Mouse (Mus musculus): Measurements from ENCODE around the gene Man2c1. TPM values are rescaled to one million over a fixed set of nuclear protein-coding genes. Genes with fewer than 3 reads are reported as not detected.

Man2c1 gene
- polyA plus RNA-seq (2015; fragmentation: Nextera tagmentation; extraction: Ambion mirVana) = 94.9 and 108 TPM in 2 replicates

DNA sequence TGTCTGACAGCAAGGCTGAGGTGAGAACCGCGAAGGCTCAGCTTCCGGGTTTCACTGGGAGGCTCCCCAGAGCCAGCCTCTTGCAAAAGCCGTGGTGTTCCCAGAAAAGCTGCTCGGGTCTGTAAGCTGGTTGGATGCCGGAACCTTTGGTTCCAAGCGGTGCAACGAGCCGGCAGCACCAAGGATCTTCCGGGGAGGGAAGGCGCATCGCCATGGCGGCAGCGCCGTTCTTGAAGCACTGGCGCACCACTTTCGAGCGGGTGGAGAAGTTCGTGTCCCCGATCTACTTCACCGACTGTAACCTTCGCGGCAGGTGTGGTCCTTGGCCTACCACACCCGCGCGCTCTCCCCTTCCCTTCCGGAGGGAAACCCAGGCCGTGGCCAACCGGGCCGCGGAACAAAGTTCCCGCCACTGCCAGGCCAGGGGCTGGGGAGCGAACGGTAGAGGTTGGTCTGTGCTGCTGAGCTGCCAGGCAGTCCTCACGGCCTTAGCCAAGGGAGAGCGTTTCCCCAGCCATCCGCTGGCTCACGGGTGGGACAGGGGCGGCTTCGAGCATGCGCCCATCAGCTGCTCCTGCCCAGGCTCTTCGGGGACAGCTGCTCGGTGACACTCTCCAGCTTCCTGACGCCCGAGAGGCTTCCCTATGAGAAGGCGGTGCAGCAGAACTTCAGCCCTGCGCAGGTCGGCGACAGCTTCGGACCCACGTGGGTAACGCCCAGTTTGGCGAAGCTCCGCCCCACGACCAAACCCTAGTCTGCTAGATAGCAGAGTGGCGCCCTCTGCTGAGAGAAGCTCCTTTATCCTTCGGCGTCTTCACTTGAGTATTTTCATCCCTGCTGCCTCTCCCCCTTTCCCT is at the start of gene Man2c1:
Man2c1 (plus strand) TSS at position 114 of the 857 bp plus-strand sequence.
- H3K9ac ChIP-seq = peak within 1 kb of the TSS; percentile 77
- under 1% methylated on average over 58 of the region's 58 CpGs for WGBS
- no peaks in the 10 kb centered on the region for H3K27me3 ChIP-seq
- H3K4me1 ChIP-seq (replicated peaks) = peaks cover 20% of the 10 kb centered on the region
- H3K36me3 ChIP-seq = peaks cover 20% of the 10 kb centered on the region
- no peaks in the 10 kb centered on the region for H3K9me3 ChIP-seq
- peak within 1 kb of the TSS; percentile 95 for H3K27ac ChIP-seq (replicated peaks)
- ATAC-seq (ENCODE audit: low FRiP score, low read depth) = peak; percentile 93
- H3K4me3 ChIP-seq = peak within 1 kb of the TSS; percentile 80
- H3K4me2 ChIP-seq = peak within 1 kb of the TSS; percentile 80

DNA sequence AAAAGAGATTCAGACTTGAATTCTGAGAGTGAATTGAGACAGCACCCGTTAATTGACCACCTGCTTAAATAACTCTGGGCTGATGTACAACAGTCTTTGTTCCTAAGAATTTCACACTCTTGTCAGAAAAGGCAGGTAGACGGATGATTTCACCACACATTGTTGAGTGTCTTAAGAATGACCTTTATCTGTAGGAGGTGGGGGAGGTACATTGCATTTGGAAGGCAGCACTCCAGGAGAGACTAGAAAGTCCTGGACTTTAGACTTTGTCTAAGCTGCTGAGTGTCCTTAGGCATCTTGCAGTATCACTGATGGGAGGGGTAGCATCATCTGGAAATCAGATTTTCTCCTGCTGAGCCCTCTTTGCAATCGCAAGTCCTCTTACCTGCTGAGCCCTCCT is 48.3 kb upstream of the Man2c1 start:
- WGBS = 86% methylated on average over 3 of the region's 3 CpGs
- ATAC-seq (ENCODE audit: low FRiP score, low read depth) = no peak
- Histone ChIP-seq H3K4me3 (no peak overlapping the region), H3K36me3 (peaks cover 6% of the 10 kb centered on the region), H3K9me3 (no peaks in the 10 kb centered on the region), H3K4me2 (no peak overlapping the region), H3K4me1 (replicated peaks) (peaks cover 11% of the 10 kb centered on the region), H3K27ac (replicated peaks) (no peak overlapping the region), H3K9ac (no peak overlapping the region), H3K27me3 (no peaks in the 10 kb centered on the region)

DNA sequence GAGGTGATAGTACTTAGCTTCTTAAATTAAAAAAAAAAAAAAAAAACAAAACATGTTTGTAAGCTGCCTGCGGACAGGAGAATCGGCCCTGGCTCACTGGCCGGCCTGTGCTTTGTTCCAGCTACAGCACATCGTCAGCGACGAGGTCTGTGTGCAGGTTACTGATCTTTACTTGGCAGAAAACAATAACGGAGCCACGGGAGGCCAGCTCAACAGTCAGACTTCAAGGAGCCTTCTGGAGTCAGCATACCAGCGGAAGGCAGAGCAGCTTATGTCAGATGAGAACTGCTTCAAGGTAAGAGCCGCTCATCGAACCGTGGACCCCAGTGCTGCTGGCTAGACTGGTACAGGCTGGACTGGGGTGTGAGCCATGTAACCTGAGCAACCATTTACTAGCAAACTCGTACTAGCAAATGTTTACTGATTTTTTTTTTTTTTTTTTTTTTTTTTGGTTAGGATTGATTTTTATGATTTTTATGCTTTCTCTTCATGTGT is 13.2 kb upstream of the Man2c1 start:
- WGBS = 89% methylated on average over 13 of the region's 13 CpGs
- no peak overlapping the region for H3K27ac ChIP-seq (replicated peaks)
- H3K4me1 ChIP-seq (replicated peaks) = no peaks in the 10 kb centered on the region
- H3K4me2 ChIP-seq = no peak overlapping the region
- H3K9ac ChIP-seq = no peak overlapping the region
- no peaks in the 10 kb centered on the region for H3K9me3 ChIP-seq
- no peak overlapping the region for H3K4me3 ChIP-seq
- peaks cover 66% of the 10 kb centered on the region for H3K36me3 ChIP-seq
- H3K27me3 ChIP-seq = no peaks in the 10 kb centered on the region
- ATAC-seq (ENCODE audit: low FRiP score, low read depth) = no peak

DNA sequence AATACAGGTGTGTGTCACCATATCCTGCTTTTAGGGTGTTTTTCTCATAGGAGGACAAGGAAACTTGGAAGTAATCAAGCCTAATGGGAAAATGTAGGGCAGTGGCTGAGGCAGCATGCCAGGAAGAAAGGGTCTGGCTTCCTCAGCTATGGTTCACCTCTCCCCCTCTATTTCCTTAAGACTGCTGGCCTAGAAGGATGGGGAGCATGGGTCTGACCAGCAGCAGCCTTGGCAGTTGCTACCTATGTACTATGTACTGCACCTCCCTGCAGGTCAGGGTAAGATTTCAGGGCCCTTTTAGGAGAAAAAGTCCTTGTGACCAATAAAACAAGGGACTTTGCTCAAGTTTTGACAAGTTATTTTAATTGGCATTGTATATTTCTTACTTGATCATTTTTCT is 849 bp upstream of the Man2c1 start:
- Histone ChIP-seq H3K36me3 (peaks cover 26% of the 10 kb centered on the region), H3K9me3 (no peaks in the 10 kb centered on the region), H3K9ac (peak overlapping the region; percentile 77; the same call in 1 of the 2 replicates)

DNA sequence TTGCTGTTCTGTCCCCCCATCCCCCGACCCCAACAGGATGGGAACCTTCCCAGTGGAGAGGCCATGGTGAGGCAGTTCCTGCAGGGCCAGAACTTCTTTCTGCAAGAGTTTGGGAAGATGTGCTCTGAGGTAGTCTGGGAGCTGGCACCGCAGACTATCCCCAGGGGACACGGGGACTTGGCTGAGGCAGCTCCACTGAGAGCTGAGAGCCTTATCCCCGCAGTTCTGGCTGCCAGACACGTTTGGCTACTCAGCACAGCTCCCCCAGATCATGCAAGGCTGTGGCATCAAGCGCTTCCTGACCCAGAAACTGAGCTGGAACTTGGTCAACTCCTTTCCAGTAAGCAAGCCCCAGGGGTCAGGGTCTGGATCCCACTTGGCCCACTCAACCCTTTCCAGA is 6.8 kb downstream of the Man2c1 start:
- no peak for ATAC-seq (ENCODE audit: low FRiP score, low read depth)
- no peak overlapping the region for H3K27ac ChIP-seq (replicated peaks)
- H3K9me3 ChIP-seq = no peaks in the 10 kb centered on the region
- no peak overlapping the region for H3K9ac ChIP-seq
- no peaks in the 10 kb centered on the region for H3K27me3 ChIP-seq
- H3K36me3 ChIP-seq = peaks cover 29% of the 10 kb centered on the region
- 87% methylated on average over 6 of the region's 6 CpGs for WGBS
- no peaks in the 10 kb centered on the region for H3K4me1 ChIP-seq (replicated peaks)
- H3K4me2 ChIP-seq = no peak overlapping the region
- H3K4me3 ChIP-seq = no peak overlapping the region

More for the DNA sequence above, 849 bp upstream of the Man2c1 start:
- Histone ChIP-seq H3K27ac (replicated peaks) (peak overlapping the region; percentile 95; the same call in 1 of the 2 replicates), H3K4me2 (peak overlapping the region; percentile 80), H3K27me3 (no peaks in the 10 kb centered on the region), H3K4me3 (peak overlapping the region; percentile 80), H3K4me1 (replicated peaks) (peaks cover 20% of the 10 kb centered on the region)
- no peak for ATAC-seq (ENCODE audit: low FRiP score, low read depth)

DNA sequence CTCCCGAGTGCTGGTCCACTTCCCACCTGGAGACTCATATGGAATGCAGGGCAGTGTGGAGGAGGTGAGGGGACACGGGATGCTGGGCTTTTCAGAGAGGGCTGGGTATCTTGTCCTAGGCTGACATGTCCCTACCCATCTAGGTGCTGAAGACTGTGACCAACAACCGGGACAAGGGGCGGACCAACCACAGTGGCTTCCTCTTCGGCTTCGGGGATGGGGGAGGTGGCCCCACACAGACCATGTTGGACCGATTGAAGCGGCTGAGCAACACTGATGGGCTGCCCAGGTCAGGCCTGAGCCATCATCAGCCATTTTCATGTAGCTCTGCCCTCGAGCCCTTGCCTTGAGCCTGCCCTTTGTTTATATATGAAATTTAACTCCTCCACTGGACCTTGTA is 7.3 kb downstream of the Man2c1 start:
- 95% methylated on average over 9 of the region's 9 CpGs for WGBS
- no peak for ATAC-seq (ENCODE audit: low FRiP score, low read depth)
- Histone ChIP-seq H3K36me3 (peaks cover 31% of the 10 kb centered on the region), H3K4me3 (no peak overlapping the region), H3K27ac (replicated peaks) (no peak overlapping the region), H3K9me3 (no peaks in the 10 kb centered on the region), H3K27me3 (no peaks in the 10 kb centered on the region), H3K9ac (no peak overlapping the region), H3K4me1 (replicated peaks) (no peaks in the 10 kb centered on the region), H3K4me2 (no peak overlapping the region)

DNA sequence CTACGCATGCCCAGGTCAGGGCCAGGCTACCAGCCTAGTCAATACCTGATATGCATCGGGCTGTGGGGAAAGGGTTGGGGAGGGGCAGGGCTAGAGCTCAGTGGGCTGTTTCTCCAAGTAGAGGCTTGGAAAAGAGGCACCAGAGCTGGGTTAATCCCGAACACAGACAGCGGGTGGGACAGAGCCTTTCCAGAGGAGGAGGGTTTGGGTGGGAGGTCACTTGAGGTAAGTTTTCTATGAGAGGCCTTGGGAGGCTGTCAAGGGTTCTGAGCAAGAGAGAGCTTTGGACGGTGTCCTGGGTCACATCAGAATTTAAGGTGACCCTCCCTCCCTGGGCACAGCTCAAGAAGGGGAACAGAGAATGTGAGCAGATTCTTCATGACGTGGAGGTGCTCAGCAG is 8.0 kb downstream of the Man2c1 start:
- no peak overlapping the region for H3K4me2 ChIP-seq
- no peak overlapping the region for H3K9ac ChIP-seq
- ATAC-seq (ENCODE audit: low FRiP score, low read depth) = no peak
- peaks cover 36% of the 10 kb centered on the region for H3K36me3 ChIP-seq
- H3K27me3 ChIP-seq = no peaks in the 10 kb centered on the region
- H3K4me3 ChIP-seq = no peak overlapping the region
- no peak overlapping the region for H3K27ac ChIP-seq (replicated peaks)
- H3K4me1 ChIP-seq (replicated peaks) = no peaks in the 10 kb centered on the region
- no peaks in the 10 kb centered on the region for H3K9me3 ChIP-seq
- WGBS = 90% methylated on average over 6 of the region's 6 CpGs

DNA sequence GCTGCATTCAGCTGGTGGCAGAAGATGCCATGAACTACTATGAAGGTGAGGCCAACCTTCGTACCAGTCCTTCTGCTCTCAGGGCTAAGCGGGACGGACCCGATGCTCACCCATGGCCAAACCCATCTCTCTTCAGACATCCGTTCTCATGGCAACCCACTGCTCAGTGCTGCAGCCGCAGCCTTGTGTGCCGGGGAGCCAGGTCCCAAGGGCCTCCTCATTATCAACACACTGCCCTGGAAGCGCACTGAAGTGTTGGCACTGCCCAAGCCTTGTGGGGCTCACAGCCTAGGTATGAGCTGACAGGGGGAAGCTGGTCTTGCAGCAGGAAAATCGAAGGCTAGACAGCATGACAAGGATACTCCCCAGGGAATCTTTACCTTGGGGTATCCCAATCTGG is 8.6 kb downstream of the Man2c1 start:
- 85% methylated on average over 9 of the region's 9 CpGs for whole genome bisulfite sequencing
- no peak for ATAC-seq (ENCODE audit: low FRiP score, low read depth)
- Histone ChIP-seq H3K9ac (no peak overlapping the region), H3K4me2 (no peak overlapping the region), H3K9me3 (no peaks in the 10 kb centered on the region), H3K36me3 (peaks cover 36% of the 10 kb centered on the region), H3K27me3 (no peaks in the 10 kb centered on the region), H3K4me3 (no peak overlapping the region), H3K27ac (replicated peaks) (no peak overlapping the region), H3K4me1 (replicated peaks) (no peaks in the 10 kb centered on the region)

DNA sequence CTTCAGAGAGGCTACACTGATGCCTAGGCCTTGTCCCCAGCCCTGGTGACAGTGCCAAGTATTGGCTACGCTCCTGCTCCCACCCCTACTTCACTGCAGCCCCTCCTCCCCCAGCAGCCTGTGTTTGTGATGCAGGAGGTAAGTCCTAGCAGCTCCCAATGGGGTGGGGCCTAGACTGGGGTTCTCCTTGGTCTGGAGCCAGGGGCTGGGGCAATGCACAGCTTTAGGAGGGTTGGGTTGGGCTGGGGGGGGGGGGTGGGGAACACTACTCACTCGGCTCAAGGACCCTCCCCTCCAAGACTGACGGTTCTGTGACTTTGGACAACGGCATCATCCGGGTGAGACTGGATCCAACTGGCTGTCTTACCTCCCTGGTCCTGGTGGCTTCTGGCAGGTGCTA is 9.1 kb downstream of the Man2c1 start:
- H3K4me2 ChIP-seq = no peak overlapping the region
- H3K4me1 ChIP-seq (replicated peaks) = no peaks in the 10 kb centered on the region
- peaks cover 36% of the 10 kb centered on the region for H3K36me3 ChIP-seq
- 90% methylated on average over 5 of the region's 5 CpGs for WGBS
- H3K27me3 ChIP-seq = no peaks in the 10 kb centered on the region
- no peak overlapping the region for H3K27ac ChIP-seq (replicated peaks)
- no peak overlapping the region for H3K4me3 ChIP-seq
- H3K9ac ChIP-seq = no peak overlapping the region
- ATAC-seq (ENCODE audit: low FRiP score, low read depth) = no peak
- no peaks in the 10 kb centered on the region for H3K9me3 ChIP-seq

DNA sequence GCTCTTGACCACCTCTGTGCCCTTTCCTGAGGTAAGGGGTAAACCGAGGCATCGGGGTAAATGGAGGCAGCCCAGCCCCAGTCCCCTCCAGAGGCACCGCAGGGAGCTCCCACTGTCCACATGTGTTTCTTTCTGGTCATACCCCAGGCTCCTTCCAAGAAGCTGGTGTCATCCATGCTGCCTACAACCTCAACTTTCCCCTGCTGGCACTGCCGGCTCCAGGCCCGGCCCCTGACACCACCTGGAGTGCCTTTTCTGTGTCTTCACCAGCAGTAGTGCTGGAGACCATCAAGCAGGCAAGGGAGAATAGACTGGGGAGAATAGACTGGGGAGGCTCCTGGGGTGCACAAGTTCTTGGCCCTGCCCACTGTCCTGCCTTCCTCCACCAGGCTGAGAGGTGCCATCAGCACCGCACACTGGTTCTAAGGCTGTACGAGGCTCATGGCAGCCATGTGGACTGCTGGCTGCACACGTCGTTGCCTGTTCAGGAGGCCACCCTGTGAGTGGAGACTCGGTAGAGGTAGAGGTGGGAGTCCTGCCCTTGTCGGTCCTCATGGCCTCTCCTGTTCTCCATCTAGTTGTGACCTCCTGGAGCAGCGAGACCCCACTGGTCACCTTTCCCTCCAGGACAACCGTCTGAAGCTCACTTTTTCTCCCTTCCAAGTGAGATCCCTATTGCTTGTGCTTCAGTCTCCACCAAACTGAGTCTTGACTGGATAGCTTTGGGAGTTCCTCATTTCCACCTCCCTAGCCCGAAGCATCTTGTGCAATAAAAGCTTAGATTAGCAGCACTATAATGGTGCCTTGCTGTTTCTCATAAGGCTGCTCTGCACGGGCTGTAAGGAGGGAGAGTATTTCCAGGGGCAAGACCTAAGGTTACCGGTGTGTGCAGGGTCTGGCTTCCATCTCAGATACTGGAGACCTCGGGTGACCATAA is 11.2 kb downstream of the Man2c1 start:
- WGBS = 92% methylated on average over 17 of the region's 17 CpGs
- no peak for ATAC-seq (ENCODE audit: low FRiP score, low read depth)
- H3K4me2 ChIP-seq = no peak overlapping the region
- no peaks in the 10 kb centered on the region for H3K27me3 ChIP-seq
- no peaks in the 10 kb centered on the region for H3K9me3 ChIP-seq
- H3K36me3 ChIP-seq = peaks cover 28% of the 10 kb centered on the region
- no peak overlapping the region for H3K27ac ChIP-seq (replicated peaks)
- peaks cover 4% of the 10 kb centered on the region for H3K4me1 ChIP-seq (replicated peaks)
- no peak overlapping the region for H3K9ac ChIP-seq
- H3K4me3 ChIP-seq = no peak overlapping the region

DNA sequence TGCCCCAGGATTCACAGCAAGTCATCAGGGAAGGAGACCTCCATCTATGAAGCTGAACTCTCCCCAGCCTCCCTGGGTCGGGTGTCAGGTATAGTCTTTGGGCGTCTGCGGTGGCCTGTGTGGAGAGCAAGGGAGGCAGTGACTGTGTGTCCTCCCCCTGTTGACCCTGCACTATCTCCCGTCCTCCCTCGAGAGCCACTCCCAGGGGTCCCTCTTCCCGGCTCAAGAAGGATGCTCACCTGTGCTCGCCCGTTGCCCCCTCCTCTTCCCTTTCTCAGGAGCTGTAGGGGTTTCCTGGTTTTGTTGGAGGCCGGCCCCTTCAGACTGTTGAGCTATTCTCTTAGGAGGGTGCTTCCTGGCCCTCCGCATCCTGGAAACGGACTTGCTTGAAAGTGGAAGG is 12.7 kb downstream of the Man2c1 start:
- H3K4me3 ChIP-seq = no peak overlapping the region
- H3K36me3 ChIP-seq = peaks cover 18% of the 10 kb centered on the region
- H3K9me3 ChIP-seq = no peaks in the 10 kb centered on the region
- ATAC-seq (ENCODE audit: low FRiP score, low read depth) = no peak
- peaks cover 13% of the 10 kb centered on the region for H3K4me1 ChIP-seq (replicated peaks)
- H3K4me2 ChIP-seq = no peak overlapping the region
- no peaks in the 10 kb centered on the region for H3K27me3 ChIP-seq
- no peak overlapping the region for H3K27ac ChIP-seq (replicated peaks)
- no peak overlapping the region for H3K9ac ChIP-seq
- 88% methylated on average over 11 of the region's 11 CpGs for WGBS

DNA sequence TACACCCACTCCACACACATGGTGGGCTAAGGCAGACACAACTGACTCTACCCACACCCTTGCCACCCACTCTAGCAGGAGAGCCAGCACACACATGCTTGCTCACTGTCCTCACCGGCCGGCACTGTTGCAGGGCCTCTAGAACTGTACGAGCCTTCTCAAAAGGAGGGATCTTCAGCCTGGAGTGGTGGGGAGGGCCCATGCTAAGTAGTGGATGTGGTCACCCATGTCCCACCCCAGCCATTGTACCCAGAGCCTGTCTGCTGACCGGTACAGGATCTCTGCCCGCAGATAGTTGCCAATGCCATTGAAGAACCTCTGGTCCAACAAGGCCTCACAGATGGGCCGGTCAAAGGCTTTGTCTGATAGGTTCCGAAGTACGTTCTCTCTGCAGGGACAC is 14.3 kb downstream of the Man2c1 start:
- 93% methylated on average over 8 of the region's 8 CpGs for WGBS
- peaks cover 23% of the 10 kb centered on the region for H3K4me1 ChIP-seq (replicated peaks)
- peaks cover 18% of the 10 kb centered on the region for H3K36me3 ChIP-seq
- H3K4me2 ChIP-seq = no peak overlapping the region
- H3K27me3 ChIP-seq = no peaks in the 10 kb centered on the region
- H3K27ac ChIP-seq (replicated peaks) = no peak overlapping the region
- H3K4me3 ChIP-seq = no peak overlapping the region
- no peaks in the 10 kb centered on the region for H3K9me3 ChIP-seq
- no peak overlapping the region for H3K9ac ChIP-seq
- no peak for ATAC-seq (ENCODE audit: low FRiP score, low read depth)
